Mouse (Mus musculus) cerebellum, adult 2 months (tissue): ENCODE measurements around the gene Myg1. TPM values are rescaled to one million over a fixed set of nuclear protein-coding genes. Genes with fewer than 3 reads are reported as not detected.

Source experiments
- DNase-seq, 2 experiments: peaks; one replicate each; pipeline ENCODE4 v3.0.0; 2021
- H3K27ac ChIP-seq: fragments of 200-500 bp; 2 replicates; pipeline ENCODE4 v1.5.1; 2012; ENCODE audit warnings: low read length, control low read depth, inconsistent platforms; ENCODE audit not compliant: insufficient read depth
- H3K27me3 ChIP-seq: fragments of 200-500 bp; 2 replicates; pipeline ENCODE4 v1.6.1; 2012; ENCODE audit warnings: inconsistent platforms, mild to moderate bottlenecking, low read length, moderate library complexity; ENCODE audit not compliant: control insufficient read depth, insufficient read depth
- H3K4me1 ChIP-seq: fragments of 200-500 bp; 2 replicates; pipeline ENCODE4 v1.6.1; 2011; ENCODE audit warnings: low read length; ENCODE audit not compliant: control insufficient read depth, insufficient read depth
- H3K4me3 ChIP-seq: fragments of 200-500 bp; replicated peaks from 2 replicates; pipeline ENCODE3; 2011; ENCODE audit warnings: mild to moderate bottlenecking, low read depth, low read length, control low read depth; ENCODE audit not compliant: insufficient read depth
- CTCF ChIP-seq: fragments of 200-500 bp; IDR thresholded peaks from 2 replicates; pipeline ENCODE4 v1.5.1; 2011; ENCODE audit warnings: low read depth, mild to moderate bottlenecking, control low read depth, low read length, moderate library complexity, borderline replicate concordance; ENCODE audit not compliant: insufficient read depth
- POLR2A ChIP-seq: fragments of 200-500 bp; IDR thresholded peaks from 2 replicates; pipeline ENCODE4 v1.6.1; 2011; ENCODE audit warnings: low read length, control low read depth, borderline replicate concordance; ENCODE audit not compliant: insufficient read depth
- WGBS: fragments of 180-500 bp; shearing (Covaris S2); methylation state at CpG from one replicate; pipeline ENCODE4 v1.1.7; 2018; 5-methylcytosine and 5-hydroxymethylcytosine counted together
- polyA plus RNA-seq: library from polyadenylated mRNA; depleted of rRNA; stranded (reverse); fragments of >200 nt; gene quantifications from 2 replicates; pipeline ENCODE4 v1.2.3, GENCODE M21; 2012

Gene Myg1
- polyA plus RNA-seq, 1 experiment = 106 TPM

- DNase-seq = no peak
- Histone ChIP-seq H3K27ac (no peak overlapping the region), H3K4me1 (no peaks in the 10 kb centered on the region), H3K4me3 (no peak overlapping the region), H3K27me3 (no peaks in the 10 kb centered on the region)
- WGBS = 70% methylated on average over 10 of the region's 10 CpGs
- TF ChIP-seq POLR2A (no peak), CTCF (no peak)
These were observed 21.2 kb upstream of the Myg1 start for GRCm38 (mm10) chr15:102310074-102310845.

GRCm38 (mm10) chr15:102311489-102311888 lies 20.0 kb upstream of the Myg1 start:
- Histone ChIP-seq H3K4me1 (no peaks in the 10 kb centered on the region), H3K27me3 (no peaks in the 10 kb centered on the region), H3K27ac (no peak overlapping the region), H3K4me3 (no peak overlapping the region)
- TF ChIP-seq POLR2A = no peak
- no peak for TF ChIP-seq CTCF
- DNase-seq = no peak

- H3K4me3 ChIP-seq = no peak overlapping the region
- 87% methylated on average over 8 of the region's 8 CpGs for WGBS
- H3K27me3 ChIP-seq = no peaks in the 10 kb centered on the region
- no peaks in the 10 kb centered on the region for H3K4me1 ChIP-seq
- no peak for TF ChIP-seq POLR2A
- TF ChIP-seq CTCF = no peak
- no peak overlapping the region for H3K27ac ChIP-seq
- DNase-seq = no peak
These were observed 16.2 kb upstream of the Myg1 start for GRCm38 (mm10) chr15:102315292-102315691.

- no peaks in the 10 kb centered on the region for H3K27me3 ChIP-seq
- H3K4me3 ChIP-seq = no peak overlapping the region
- no peaks in the 10 kb centered on the region for H3K4me1 ChIP-seq
- H3K27ac ChIP-seq = no peak overlapping the region
- 82% methylated on average over 6 of the region's 6 CpGs for WGBS
- no peak for TF ChIP-seq POLR2A
- peak; percentile 81 for TF ChIP-seq CTCF
- peak; percentile 55 to 64 for DNase-seq
These were observed 15.2 kb upstream of the Myg1 start for GRCm38 (mm10) chr15:102316263-102316662.

- peak; percentile 34 to 39 for DNase-seq
- Histone ChIP-seq H3K27ac (no peak overlapping the region), H3K27me3 (no peaks in the 10 kb centered on the region), H3K4me1 (0 out of 2 replicates have a peak, but pooled peaks cover 2% of the 10 kb centered on the region), H3K4me3 (no peak overlapping the region)
- 69% methylated on average over 12 of the region's 12 CpGs for WGBS
- TF ChIP-seq POLR2A (no peak), CTCF (no peak)
These were observed 6.6 kb upstream of the Myg1 start for GRCm38 (mm10) chr15:102324654-102325473.

- Histone ChIP-seq H3K27ac (peak within 1 kb of the TSS; percentile 46), H3K4me1 (peaks cover 4% of the 10 kb centered on the region; the same call in 1 of the 2 replicates), H3K27me3 (no peaks in the 10 kb centered on the region), H3K4me3 (peak within 1 kb of the TSS; percentile 78)
- TF ChIP-seq POLR2A (peak; percentile 61), CTCF (no peak; the same call in 1 of the 2 replicates)
- peak; percentile 88 for DNase-seq
- under 1% methylated on average over 40 of the region's 40 CpGs for WGBS
These were observed 5.4 kb upstream of the Myg1 start, which contains the start of gene Pfdn5 for GRCm38 (mm10) chr15:102326022-102326576. TSS of gene Pfdn5 (plus strand) at chr15:102326116.

GRCm38 (mm10) chr15:102326892-102327291 lies 4.6 kb upstream of the Myg1 start:
- DNase-seq = no peak
- TF ChIP-seq POLR2A = no peak
- TF ChIP-seq CTCF = no peak
- H3K27me3 ChIP-seq = no peaks in the 10 kb centered on the region
- H3K4me3 ChIP-seq = peak overlapping the region; percentile 78
- 64% methylated on average over 8 of the region's 8 CpGs for WGBS
- peaks cover 5% of the 10 kb centered on the region; the same call in 1 of the 2 replicates for H3K4me1 ChIP-seq
- H3K27ac ChIP-seq = no peak overlapping the region
